Mouse (Mus musculus) embryo, embryonic 11.5 days (tissue): Measurements from ENCODE around the gene Acvrl1.
"Not testable (repeated sequence)": the region's sequence is repeated elsewhere in the genome, so short reads cannot be mapped to it uniquely, and the experiment has no call there.

Experiments
- DNase-seq: peaks from one replicate; pipeline ENCODE4 v3.0.0-alpha.2; 2012; ENCODE audit warnings: low read depth, low spot score

Gene Acvrl1

DNA sequence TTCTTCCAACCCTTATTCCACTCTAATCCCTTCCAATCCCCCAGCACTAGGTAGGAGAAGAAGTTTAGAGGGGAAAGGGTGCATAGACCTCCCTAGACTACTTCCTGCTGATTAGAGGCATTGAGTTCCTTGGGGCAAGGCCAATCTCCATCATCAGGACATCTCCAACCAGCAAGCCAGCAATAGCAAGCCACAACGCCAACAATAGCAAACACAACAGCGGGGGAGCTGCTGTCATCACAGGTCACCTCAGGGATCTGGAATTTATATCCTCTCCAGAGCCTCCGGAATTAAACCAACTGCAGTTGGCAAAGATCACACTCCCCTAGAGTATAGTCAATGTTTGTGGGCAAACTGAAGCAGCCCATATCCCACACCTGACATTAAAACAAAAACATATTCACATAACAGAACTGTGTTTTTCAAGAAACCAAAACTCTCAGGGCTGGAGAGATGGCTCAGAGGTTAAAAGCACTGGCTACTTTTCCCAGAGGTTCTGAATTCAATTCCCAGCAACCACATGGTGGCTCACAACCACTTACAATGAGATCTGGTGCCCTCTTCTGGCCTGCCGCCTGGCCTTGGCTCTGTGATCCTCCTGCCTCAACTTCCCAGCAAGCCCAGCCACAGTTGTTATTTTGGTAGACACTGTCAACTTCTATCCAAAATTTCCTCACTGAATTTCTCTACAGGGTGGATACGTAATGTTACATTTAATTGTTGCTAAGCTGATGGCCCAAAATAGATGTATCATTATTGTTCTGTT is 20.2 kb upstream of the Acvrl1 start:
- DNase-seq: no peak

GRCm38 (mm10) chr15:101113176-101113575 is 15.1 kb upstream of the Acvrl1 start:
- DNase-seq: no peak

- DNase-seq: not testable (repeated sequence)
Observed at GRCm38 (mm10) chr15:101113778-101114177, 14.5 kb upstream of the Acvrl1 start.

- DNase-seq: no peak
Observed at GRCm38 (mm10) chr15:101115511-101116110, 12.7 kb upstream of the Acvrl1 start, which contains the start of gene Ankrd33. Ankrd33 (plus strand) TSS chr15:101115755.

DNA sequence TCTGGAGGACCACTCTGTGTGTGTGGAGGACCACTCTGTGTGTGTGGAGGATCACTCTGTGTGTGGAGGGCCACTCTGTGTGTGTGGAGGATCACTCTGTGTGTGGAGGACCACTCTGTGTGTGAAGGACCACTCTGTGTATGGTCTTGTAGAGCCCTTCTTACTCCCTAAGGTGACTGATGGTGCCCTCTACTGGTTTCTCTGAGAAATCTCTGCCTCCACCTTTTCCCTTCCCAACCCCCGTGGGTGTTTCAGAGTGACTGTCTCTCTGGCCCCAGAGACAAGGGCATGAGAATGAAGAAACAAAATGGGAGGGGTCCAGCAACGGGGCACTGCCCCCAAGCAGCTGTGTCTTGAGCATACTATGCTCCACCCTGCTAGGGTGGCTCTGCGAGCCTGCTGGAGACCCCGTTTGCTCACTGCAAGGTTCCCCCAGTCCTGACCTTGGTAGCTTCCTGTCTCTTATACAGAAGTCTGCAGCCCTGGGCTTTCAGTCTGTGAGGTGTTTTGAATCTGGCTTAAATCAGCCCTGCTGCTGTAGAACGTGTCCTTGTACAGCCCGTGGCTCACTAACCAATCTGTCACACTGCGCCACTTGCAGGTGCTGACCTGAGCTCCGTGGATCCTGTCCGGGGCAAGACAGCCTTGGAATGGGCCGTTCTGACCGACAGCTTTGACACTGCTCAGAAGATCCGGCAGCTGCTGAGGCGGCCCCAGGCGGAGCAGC is 9.8 kb upstream of the Acvrl1 start:
- no peak for DNase-seq

- DNase-seq: no peak
Observed at GRCm38 (mm10) chr15:101121411-101122289, 6.7 kb upstream of the Acvrl1 start.

DNA sequence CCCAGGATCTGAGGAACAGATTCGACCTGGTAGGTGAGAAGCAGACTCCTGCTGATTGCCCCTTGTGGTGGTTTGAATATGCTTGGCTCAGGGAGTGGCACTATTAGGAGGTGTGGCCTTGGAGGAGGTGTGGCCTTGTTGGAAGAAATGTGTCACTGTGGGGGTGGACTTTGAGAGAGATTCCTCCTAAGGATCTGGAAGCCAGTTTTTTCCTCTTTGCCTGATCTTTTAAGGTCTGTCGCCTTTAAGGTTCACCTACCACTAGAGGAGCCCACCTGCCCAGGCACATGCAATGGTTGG is 6.1 kb upstream of the Acvrl1 start:
- DNase-seq: no peak

GRCm38 (mm10) chr15:101123202-101123601 is 5.1 kb upstream of the Acvrl1 start:
- no peak for DNase-seq

- DNase-seq: no peak
Observed at GRCm38 (mm10) chr15:101125561-101125960, 2.8 kb upstream of the Acvrl1 start.

- DNase-seq: no peak
Observed at GRCm38 (mm10) chr15:101126876-101127544, 1.3 kb upstream of the Acvrl1 start.

DNA sequence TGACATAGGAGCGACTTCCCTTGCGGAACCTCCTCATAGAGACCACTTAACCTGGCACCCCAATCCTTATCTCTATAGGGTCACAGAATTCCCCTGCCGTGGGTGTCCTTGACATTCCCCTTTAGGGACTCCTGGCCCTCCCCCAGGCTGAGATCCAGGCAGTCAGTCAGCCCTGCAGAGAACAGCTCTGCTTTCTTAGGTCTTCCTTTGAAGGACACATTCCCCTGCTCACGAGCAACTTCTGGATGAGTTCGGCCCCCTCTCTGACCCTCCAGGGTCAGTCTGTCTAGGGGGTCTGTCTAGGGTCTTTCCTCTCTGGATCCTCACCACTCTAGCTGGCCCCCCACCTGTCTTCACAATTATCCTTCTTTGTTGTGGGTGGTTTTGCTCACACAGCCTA is 1.1 kb downstream of the Acvrl1 start:
- no peak for DNase-seq

DNA sequence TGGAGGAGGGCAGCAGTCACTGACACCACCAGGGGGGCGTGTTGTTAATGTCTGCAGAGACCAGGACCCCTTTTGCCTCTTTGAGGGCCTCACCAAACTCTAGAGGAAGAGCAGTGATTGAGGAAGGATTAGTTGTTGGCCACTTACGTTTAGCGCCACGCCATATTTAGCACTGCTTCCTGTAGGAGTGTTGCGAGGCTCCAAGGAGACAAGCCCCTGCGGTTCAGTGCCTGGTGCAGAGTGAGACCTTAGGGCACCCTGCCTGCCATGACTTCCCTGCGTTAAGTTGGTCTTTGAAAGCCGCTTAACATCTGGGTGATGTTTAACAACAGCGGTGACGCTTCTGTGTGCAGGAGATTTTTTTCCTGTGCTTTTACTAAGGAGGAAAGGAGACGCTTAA is 3.2 kb downstream of the Acvrl1 start:
- DNase-seq: no peak

DNA sequence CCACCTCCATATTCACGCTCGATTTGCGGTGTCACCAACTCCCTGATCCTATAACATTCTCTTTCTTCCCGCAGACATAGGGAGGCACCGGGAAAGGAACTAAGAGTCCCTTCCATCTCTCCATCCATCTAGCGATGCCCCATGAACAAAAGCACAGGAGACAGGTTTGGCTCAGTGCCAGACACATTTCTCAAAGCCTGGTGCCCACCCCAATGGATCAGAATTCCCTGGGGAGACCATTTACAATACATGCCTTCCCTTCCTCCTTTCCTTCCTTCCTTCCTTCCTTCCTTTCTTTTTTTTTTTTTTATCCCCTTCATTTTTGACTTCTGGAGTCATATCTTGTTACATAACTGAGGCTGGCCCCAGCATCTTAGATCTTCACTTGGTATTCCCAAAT is 3.7 kb downstream of the Acvrl1 start:
- DNase-seq: no peak

DNA sequence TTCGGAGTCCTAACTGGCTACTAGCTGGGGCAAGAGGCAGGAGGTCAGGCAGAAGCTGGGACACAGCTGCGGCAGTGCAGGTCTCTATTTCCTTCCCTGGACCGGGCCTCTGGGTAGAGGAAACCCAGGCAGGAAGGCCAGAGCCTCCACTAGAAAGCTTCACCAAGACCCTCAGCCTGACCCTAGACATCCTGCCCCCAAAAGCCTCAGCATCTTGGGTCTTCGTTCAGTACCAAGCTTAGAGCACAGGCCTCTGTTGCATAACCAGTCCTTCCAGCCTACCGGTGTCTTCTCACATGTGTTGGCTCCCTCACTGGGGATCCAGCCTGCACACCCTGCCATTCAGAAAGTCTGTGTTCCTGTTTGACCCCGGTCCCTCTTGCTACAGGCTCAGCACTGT is 4.4 kb downstream of the Acvrl1 start:
- no peak for DNase-seq

- no peak for DNase-seq
Observed at GRCm38 (mm10) chr15:101133993-101134704, 5.8 kb downstream of the Acvrl1 start.

GRCm38 (mm10) chr15:101135405-101135804 is 7.1 kb downstream of the Acvrl1 start:
- DNase-seq: no peak

GRCm38 (mm10) chr15:101137455-101137854 is 9.1 kb downstream of the Acvrl1 start:
- no peak for DNase-seq

DNA sequence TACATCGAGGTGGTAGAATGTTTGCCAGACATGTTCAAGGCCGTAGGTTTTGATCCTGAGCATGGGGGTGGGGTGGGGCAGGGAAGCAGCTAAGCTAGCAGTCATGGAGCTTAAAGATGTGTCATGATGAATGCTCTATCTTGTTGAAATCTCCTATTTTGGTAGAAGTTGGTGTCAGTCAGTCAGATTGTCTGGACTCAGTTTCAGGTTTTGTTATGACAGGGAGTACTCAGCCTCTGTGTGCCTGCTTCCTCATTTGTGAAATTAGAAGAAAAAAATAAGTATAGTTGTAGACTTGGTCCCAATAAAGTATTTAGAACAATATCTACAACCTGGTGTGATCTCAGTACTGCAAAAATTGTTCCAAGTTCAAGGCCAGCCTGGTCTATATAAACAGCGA is 10.4 kb downstream of the Acvrl1 start:
- no peak for DNase-seq

DNA sequence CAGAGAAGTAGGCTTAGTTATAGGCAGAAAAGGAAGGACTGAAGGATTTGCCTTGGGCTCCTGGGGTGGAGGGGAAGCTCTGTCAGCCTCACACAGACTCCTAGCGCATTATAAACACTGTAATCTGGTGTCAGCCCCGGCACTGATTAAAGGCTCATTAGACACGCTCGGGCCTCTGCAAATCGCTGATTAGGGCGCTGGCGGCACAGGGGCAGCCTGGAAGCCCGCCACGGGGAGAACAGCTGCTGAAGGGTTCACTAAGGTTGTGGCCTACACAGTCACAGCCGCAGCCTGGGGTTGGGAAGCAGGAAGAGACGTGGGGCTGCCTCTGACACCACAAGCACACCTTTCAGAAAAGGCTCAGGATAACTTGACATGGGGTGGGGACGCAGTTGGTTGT is 11.6 kb downstream of the Acvrl1 start:
- DNase-seq: no peak

- no peak for DNase-seq
Observed at GRCm38 (mm10) chr15:101140587-101140986, 12.3 kb downstream of the Acvrl1 start.

DNA sequence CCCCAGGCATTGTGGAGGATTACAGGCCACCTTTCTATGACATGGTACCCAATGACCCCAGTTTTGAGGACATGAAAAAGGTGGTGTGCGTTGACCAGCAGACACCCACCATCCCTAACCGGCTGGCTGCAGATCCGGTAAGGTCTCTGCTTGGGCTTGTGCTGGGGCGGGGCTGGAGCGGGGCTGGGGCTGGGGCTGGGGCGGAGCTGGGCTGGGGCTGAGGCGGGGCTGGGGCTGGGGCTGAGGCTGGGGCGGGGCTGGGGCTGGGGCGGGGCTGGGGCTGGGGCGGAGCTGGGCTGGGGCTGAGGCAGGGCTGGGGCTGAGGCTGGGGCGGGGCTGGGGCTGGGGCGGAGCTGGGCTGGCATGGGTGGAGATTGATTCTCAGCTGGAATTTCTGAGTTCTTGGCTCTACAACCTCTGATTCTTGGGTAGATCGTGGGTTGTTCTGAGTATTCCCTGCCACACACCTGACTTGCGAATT is 12.8 kb downstream of the Acvrl1 start:
- no peak for DNase-seq
